Mouse (Mus musculus): ENCODE measurements at regions not wholly inside any gene's neighbourhood (a gene's known extent, or its start where the extent isn't known, plus 50 kb on each side); places are given as distances from the start of the nearest gene placed in this dataset.

DNA sequence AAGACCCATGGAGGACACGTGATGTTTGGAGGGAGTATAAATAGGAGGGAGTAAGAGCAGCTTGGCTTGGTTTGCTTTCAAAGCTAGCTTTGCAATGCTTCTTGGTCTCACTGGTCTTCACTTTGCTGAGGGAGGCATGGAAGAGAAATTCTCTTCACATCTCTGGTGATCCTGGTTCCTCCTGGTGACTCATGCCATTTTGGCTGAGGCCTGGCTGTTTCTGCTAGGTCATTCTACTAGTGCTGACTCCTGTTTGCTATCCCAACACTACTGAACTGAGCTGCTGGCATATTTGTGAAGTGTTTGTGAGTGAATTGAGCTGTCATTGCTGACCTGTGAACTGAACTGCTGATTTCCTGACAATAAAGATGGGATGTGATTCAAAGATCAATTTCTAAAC is 288.3 kb upstream of the Mctp2 start:
- DNase-seq: no peak

DNA sequence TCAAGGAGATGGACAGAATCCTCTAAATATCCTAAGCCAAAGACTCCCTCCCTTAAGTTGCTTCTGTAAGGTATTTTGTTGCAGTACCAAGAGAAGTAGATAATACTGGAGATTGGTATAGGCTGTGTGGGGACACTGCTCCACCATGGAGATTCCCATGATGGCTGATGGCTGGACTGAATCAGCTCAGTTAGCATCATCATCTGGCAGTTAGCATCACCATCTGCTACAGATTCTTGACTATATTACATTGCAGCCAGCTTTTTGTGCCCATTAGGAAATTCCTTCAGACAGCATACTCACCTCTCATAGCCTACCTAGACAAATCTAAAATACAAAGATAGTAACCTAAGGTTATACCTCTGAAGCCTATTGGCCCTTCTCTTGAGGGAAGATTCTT is 290.6 kb upstream of the Mctp2 start:
- no peak for DNase-seq

DNA sequence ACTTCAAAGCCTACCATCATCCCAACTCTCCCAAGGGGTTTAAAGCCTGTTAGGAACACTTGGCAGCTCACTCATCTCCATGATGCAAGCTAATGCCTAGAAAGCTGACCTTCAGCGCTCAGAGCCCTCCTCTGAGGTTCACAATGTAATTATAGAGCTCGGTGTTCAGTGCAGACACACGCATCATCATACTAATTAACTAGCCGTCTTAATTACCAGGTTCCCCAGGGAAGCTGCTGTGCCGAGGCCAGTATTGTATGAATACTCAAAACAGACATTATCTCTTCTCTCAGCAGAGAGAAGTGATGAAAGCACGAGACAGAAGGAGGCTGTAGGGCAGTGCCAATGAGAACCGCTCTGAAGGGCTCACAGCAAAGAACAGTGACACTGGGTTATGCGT is 295.5 kb upstream of the Mctp2 start:
- no peak for DNase-seq

DNA sequence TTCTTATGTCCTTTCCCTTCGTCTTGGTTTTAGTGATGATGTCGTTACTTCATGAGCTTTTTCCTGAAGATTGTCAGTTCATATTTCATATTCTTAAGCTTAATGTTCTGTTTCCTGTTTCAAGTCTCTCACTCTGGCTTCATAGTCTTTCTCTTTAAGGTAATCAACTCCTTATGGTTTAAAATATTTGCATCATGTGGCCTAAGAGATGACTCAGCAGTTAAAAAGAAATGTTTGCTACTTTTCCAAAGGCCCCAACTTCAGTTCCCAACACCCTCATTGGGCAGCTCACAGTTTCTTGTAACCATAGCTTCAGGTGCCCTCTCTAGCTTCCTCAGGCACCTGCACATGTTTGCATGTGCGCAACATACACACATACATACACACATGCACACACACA is 303.4 kb upstream of the Mctp2 start:
- no peak for DNase-seq

DNA sequence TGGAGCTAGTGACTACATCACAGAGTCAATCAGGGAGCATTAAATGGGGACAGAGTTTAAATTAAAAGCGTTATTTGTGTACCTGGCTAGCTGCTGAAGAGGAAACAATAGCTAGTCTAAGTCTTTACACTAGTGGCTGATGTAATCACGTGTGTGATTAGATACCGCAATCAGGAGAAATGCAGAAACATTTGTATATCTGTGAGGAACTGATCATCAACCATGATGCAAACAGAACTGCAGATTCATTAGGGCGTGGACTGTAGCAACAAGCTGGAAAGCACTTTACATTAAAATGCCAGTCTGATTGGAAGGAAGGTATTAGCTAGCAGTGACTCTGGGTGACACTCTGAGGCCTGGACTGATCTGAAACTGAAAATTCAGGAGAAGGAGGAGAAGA is 308.8 kb upstream of the Mctp2 start:
- no peak for DNase-seq

DNA sequence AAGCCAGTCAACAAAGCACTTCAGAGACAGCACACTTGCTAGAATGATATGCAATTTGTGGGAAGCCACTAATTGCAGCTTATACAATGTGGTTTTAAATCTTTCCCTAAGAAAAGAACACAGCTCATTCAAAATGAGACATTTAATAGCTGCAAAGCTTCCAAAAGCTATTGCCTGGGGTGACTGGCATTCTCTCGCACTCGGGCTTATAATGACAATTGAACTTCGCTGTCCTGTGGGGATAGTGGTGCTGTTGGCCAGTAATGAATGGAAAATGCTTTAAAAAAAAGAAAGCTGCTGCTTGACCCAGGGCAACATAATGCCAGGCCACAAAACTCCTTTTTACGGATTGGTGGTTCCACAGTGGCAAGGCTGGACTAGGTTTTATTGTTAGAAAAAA is 321.0 kb upstream of the Mctp2 start:
- no peak for DNase-seq

DNA sequence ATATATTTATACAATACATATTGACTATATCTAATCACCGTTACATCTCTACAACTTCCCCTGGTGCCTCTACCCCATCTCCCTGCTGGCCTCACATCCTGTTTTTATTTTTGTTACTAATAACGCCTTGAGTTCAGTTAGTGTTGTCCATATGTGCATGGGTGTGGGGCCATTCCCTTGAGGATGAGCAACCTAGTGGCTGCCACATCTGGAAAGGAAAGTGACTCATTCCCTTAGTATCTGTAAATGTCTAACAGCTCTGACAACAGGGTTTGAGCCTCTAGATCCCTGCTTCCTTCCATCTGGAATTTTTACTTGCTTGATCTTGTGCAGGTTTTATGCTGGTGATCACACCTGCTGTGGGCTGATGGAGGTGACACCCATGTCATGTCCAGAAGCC is 333.2 kb upstream of the Mctp2 start:
- DNase-seq: no peak

DNA sequence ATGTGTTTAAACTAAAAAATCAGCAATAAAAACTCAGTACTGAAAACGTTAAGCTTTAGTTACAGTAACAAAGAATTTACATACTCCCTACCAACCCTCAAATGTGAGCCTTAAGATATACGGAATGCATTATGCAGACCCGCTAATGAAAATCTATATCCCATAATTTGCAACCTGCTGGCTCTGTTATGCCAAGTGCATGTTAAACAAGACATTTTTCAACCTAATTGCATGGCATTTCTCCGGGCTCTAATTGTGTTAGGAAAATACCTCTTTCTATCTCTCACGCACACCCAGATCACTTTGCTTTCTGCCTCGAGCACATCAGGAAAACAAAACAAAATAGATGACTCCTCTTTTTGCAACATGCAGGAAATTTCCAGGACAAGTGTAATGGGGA is 368.6 kb upstream of the Mctp2 start:
- no peak for DNase-seq

DNA sequence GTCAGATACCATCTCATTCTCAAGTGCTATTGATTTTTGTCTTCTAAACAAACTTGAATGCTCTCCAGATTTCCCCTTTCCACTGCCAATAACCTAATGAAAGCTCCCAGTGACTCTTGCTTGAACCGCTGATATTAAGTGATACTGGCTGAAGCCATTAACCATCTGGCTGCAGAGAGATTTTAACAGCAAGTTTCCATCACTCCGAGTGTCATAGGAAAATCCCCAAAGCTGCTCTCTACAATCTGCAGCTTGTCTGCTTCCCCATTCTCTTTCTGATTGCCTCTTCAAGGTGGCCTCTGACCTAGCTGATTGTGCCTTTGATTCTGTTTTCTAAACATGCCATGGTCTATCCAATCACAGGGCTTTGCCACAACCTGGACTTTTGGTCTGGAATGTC is 379.4 kb upstream of the Mctp2 start:
- DNase-seq: no peak

DNA sequence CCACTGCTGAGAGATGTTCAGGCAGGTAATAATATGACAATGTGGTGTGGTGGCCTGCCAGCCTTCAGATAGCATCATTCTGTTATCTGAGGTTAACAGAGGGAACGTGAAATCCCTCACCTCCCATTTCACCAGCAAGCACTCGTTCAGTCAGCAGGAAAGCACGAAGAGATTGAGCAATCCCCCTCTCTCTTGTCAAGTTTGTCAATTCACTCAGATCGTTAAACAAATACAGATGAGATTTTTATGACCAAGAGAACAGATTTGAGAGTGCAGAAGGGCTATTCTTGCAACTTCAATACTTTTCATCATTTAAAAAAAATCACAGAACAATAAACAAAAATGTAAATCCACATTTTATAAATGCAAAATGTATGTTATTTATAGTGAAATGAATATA is 380.9 kb upstream of the Mctp2 start:
- no peak for DNase-seq

DNA sequence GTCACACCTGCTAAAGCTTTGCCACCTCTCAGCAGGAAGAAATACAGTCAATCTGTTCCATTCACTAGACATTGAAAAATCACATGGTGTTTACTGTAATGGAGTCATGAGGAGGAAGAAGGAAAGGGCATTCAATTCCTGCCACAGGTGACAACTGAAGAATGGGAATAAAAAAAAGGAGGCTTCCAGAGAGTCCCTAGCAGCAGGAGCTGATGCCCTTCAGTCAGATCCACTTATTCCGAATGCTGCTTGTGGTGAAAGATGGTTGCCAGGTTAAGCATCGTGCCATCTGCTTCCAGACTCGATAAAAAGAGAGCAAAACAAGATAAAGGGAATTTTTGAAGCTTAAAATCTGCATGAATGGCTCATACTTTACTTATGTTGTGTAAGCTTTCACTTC is 385.0 kb upstream of the Mctp2 start:
- no peak for DNase-seq

DNA sequence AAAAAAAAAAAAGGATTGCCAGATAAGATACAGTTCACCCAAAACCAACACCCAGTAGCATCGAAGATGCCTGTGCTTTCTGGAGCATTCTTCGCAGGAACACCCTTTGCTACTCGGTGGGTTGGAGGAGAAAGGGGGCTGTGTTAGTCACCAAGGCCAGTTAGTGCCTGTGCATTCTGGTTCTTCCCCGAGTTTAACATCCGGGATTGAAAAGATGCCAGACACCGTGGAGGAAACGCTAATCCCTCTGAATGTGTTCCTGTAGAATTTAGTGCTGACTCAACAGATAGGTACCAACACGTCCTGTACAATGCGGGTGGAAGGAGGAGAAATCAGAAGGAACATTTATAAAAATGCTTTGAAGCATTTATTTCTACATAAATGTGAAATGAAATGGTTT is 385.5 kb upstream of the Mctp2 start:
- no peak for DNase-seq

DNA sequence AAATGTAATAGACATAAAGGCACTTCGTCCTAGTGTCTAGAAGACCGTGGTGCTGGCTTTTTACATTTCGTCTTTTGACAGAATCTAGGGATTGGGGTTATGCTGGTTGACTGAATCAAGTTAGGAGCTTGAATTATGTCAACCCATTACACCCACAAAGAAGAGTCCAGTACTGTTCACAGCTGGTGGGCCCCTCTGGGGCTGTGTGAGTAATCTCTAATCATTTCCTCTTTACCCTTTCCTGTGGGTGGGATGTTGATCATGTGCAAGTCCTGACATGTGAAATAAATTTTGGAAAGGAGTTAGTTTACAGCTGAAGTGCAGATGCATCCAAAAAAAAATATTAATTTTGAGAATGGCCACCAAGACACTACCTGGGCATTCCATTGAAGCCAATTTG is 390.3 kb upstream of the Mctp2 start:
- DNase-seq: no peak

DNA sequence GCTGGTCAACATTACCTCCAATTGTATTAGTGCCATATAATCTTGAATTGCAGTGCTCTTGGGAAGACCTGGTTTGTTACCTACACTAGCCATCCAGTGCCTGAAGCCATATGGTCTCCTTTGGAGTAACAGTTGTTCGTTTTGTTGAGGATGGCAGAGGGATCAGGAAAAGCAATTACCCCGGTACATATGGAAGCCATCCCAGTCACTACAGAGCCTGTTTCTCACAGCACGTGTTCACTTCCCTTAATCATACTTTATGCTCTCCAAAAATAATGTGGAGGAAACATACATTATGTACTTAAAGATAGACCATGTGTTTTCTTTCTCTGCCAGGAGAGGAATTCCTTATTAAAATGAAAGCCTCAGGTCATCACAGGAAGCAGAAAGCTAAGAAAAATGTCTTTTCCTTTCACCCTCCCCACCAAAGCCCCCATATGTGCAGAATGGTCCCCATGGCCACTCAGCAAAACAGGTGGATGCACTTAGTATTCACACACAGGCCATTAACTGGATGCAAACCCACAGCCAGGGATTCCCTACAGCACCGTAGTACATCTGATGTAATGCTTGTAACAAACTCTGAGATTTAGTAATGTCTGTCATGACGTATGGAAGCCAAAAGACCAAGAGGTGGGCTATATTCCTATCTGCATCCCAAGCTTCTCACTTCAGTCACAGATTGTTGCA is 397.4 kb upstream of the Mctp2 start:
- DNase-seq: no peak

DNA sequence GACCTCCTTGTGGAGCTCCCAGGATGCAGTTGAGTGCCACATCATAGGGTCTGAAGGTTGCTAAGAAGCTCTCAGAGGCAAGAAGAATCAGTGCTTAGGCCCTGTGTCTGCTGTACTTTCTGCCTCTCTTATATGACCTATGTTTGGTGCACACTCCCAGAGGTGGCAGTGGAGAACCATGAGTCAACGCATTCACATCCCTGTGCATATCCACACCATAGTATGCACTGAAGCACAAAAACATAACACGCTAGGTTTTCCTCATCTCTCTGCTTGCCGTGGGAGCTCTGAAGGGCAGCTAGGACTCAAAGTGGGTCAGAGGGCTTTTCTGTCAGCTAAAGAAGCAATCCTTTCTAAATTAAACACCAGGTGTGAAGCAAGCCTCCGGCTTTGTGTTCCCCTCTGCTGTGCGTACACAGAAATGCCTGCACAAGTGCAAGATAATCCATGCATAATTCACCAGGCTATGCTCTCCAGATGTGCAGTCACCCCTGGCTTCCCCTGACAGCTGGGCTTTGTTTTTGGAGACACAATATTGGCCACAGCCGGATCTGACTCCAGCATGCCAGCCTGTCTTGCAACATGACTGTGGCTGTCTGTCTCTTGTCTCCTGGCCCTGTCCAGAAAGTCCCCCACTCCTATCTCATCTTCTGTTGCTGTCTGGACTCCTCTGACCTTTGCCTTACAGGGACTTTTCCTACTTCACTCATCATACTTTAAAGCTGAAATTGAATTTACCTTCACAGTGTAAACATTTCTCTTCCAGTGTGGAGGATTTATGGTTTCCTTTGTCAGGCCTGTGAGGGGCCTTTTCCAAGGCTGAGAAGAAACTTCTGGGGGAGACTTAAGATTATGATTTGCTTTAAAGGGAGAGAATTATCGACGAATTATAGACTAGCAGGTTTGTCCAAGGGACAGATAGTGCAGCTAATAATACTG is 405.1 kb upstream of the Mctp2 start:
- DNase-seq: no peak

DNA sequence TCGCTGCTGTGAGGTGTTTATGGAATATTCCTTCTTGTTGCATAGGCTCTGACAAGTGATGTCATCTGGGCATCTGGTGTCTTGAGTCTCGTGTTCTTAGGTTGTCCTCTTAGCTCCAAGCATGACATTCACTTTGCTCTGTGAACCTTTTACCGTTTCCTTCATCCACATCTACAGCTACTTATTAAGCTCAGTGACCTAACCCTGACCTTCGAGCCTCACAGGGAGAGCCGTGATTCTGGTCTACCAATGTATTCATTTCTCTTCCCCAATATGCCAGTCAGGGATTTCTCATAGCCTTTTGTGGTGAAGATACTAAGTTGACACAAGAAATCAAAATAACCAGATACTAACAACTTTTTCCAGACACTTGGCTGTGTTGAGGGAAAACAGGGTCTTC is 409.0 kb upstream of the Mctp2 start:
- DNase-seq: no peak

DNA sequence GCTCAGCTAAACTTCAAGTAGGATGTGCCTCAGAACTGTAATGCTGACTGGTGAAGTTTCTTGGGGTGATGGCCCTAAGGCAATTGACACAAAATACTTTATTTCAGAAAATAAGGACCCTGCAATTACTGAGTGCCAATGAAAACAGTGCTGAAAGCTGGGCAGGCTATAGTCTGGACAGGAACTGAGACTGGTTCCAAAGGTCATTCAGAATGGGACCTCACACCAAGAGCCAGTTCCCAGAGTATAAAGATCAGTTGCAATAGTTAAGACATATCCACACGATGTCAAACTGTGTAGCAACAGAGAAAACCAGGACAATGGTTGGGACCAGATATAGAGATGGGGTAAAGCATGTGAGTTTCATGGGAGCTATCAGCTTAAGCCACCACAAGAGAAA is 409.6 kb upstream of the Mctp2 start:
- DNase-seq: no peak

DNA sequence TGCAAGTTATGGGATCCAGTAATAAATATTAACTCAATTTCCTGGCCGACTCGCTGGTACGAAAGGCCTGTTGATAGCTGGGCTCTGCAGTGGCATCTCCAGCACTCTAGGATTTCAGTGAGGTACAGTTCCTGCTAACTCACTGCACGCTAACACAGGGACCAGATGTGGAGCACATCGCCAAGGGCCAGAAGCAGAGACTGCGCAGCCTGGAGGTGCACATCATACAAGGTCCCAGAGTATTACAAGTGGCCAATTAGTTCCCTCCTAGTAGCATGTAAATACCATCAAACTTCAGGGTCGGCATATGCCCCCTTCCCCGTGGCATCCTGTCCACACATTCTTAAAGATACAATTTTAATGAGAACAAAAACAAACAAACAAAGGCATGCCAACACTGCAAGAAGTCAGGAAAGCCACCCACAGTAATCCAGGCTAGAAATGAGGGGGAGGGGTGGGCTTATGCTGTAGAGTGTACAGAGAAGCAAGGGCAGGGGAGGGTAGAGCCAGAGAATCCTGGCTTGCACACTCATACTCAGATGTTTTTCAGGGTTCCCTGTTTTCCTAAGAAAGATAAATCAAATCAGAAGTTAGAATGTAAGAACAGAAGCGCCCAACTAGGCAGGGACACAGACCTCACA is 419.9 kb upstream of the Mctp2 start:
- no peak for DNase-seq

DNA sequence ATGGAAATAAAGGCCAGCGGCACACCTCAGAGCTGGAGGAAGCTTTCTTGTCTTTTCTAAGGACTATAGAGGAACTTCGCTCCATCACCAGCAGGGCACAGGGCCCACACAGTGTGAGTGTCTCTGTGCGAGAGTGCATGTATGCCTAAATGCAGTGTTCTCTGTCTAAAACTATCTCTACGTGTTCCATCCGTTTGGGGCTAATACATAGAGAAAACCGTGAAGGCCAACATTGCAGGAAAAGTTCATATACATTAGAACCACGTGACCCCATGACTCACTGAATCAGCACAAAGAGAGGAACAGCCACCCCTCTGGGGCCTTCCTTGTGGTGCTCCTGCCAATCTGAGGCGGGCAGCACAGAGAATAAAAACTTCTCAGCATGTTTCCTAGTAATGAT is 431.4 kb upstream of the Mctp2 start:
- no peak for DNase-seq

DNA sequence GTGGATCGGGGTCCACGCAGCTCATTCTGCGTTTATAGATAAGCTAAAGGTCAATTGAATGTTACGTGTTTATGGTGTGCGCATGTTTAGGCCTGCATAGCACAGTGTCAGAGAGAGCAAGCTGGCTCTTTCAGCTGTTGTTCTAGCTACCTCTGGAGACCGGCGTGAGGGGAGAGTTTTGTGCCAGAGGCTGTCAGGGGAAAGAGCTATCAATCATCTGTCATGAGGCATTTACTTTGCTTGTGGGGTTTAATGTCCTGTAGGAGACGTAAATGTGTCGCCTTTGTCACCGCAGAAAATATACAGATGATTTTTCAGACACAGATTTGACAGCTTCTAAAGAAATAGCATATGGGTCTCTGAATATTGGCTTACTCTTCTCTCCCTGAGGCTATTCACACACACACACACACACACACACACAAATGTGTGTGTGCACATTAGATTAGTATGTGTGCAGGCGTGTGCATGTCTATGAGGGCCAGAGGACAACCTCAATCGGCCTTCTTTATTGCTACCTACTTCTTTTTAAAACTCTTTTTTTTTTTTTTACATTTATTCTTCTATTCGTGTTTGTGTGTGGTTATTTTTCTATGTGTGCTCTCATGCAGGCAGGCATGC is 432.0 kb upstream of the Mctp2 start:
- no peak for DNase-seq

DNA sequence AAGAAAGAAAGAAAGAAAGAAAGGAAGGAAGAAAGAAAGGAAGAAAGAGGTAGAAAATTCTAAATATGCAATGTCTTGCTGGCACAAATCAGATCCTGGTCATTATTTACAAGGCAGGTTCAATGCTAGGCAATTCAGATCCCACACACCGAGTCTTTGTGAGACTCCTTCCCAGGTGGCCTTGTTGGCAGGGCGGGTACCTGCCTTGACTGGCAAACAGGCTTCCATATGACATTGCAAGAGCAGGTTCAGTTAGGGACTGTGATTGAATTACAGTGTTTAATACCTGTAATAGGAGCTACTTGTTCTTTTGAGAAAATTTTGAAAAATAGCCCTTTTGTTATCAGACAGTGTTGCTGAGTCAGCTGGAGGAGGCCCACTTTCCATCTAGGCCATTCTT is 436.0 kb upstream of the Mctp2 start:
- DNase-seq: no peak

DNA sequence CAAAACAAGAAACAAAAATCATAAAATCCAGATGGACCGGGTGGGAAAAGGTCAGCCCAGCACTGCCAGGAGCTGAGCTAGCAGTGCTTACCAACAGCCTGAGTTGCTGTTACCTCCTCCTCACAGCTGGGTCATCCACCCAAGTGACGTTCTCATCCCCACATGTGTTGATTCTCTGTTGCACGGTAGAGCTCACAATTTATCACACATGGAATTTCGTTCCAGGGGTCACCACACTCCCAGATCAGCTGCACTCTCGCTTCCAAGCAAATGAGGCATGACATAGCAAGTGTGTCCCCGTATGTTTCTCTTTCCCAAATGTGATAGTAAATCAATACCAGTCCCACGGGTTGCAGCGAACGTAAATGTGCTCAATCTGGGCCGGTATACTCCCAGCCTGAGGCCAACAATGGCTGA is 445.1 kb upstream of the Mctp2 start:
- DNase-seq: no peak

DNA sequence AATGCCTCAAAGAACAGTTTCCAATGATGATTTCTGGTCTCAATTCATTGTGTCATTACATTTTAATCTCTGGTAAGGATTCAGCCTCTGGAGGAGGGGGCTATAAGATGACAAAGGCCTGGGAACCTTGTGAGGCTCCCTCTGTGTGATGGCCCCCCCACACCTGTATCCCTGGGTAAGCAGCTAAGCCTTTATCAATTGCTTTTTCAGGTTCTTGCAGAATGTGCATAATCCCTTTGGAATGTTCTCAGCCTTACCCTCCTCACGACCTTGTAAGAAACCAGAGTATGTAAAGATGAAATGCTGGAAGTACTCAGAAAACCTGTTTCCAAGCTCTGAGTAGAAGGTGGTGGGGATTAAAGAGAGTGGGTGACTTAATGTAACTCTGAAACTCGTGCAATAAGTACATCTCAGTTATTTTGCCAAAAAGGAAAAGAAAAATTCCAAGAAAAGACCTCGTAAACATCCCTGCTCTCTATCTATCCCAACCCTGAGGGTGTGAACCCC is 446.7 kb upstream of the Mctp2 start:
- no peak for DNase-seq

All from spleen, adult 18-20 months (tissue).